In the genomic region with DNA sequence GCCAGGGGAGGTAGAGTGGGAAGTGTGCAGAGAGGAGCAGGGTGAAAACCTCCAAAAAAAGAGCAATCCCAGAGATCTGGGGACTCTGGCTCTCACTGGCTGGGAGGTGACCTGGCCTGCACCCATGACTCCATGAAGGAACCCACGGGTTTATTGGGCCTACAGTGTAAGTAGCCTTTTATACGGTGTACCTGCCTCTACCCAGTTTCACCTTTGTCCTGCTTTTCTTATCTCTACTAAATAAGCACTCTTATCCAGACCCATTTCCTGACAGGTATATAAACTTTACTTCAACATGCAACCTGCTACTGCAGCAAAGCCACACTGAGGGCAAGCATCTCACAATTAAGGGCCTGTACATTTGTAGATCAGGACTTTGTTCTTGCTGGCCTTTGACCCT, we compare ENCODE assay signal across 15 mouse cellular contexts.
"Had no signal": no experiment of that assay in that cellular context is flagged by ENCODE, and none has a peak within 500 bp of the region (broad histone marks: within the 10 kb centered on the region; RNA-seq: fewer than 3 reads in every experiment).

No protein-coding gene starts in this region.

- DNase-seq: kidney, adult 2 months; kidney, postnatal 25 days; lung, postnatal 14 days; retina, postnatal 1 day; thymus, adult 2 months; thymus, postnatal 25 days had no signal

- ATAC-seq: inflammation-experienced regulatory T-cells, adult 6 months; midbrain, embryonic 15.5 days had no signal

- H3K27me3 ChIP-seq: liver, embryonic 15.5 days; lung, embryonic 15.5 days; megakaryocyte, embryonic 14.5 days; midbrain, embryonic 15.5 days; neural tube, embryonic 13.5 days had no signal

- H3K27ac ChIP-seq: layer of hippocampus, adult 2 months; liver, embryonic 15.5 days; lung, embryonic 15.5 days; macrophage; midbrain, embryonic 15.5 days; neural tube, embryonic 13.5 days had no signal

- H3K4me3 ChIP-seq: layer of hippocampus, adult 2 months; liver, embryonic 15.5 days; lung, embryonic 15.5 days; megakaryocyte, embryonic 14.5 days; midbrain, embryonic 15.5 days; neural tube, embryonic 13.5 days had no signal

- H3K4me2 ChIP-seq: liver, embryonic 15.5 days; lung, embryonic 15.5 days; midbrain, embryonic 11.5 days; midbrain, embryonic 15.5 days; neural tube, embryonic 13.5 days had no signal

- H3K9ac ChIP-seq: liver, embryonic 15.5 days; lung, embryonic 15.5 days; midbrain, embryonic 15.5 days; neural tube, embryonic 13.5 days had no signal

- H3K36me3 ChIP-seq: liver, embryonic 15.5 days; lung, embryonic 15.5 days; midbrain, embryonic 15.5 days; neural tube, embryonic 13.5 days had no signal

- H3K9me3 ChIP-seq: liver, embryonic 15.5 days; lung, embryonic 15.5 days; megakaryocyte, embryonic 14.5 days; midbrain, embryonic 15.5 days; neural tube, embryonic 13.5 days had no signal
